Mouse (Mus musculus): Measurements from ENCODE around the gene Eaf1. TPM values are rescaled to one million over a fixed set of nuclear protein-coding genes. Genes with fewer than 3 reads are reported as not detected.
A peak's percentile ranks its signal among the peaks of the same experiment; 100 is the strongest.

The Eaf1 gene
- polyA plus RNA-seq, 1 experiment, result 26.5 TPM

- peak within 1 kb of the TSS; percentile 92 for H3K4me3 ChIP-seq (replicated peaks; ENCODE audit: insufficient read depth, low read depth, low read length)
- no peaks in the 10 kb centered on the region for H3K27me3 ChIP-seq (ENCODE audit: control insufficient read depth, insufficient read depth, low read length)
- DNase-seq, result peak; percentile 91
- H3K4me1 ChIP-seq (ENCODE audit: control insufficient read depth, insufficient read depth, low read length), result peaks cover 5% of the 10 kb centered on the region; the same call in 1 of the 2 replicates
- peak; percentile 70; the same call in 1 of the 2 replicates for TF ChIP-seq POLR2A (IDR thresholded peaks at IDR 0.05; ENCODE audit: borderline replicate concordance, insufficient read depth, low read length)
- TF ChIP-seq CTCF (IDR thresholded peaks at IDR 0.05; ENCODE audit: borderline replicate concordance, insufficient read depth, low read depth, low read length), result no peak
- WGBS, result under 1% methylated on average over 49 of the region's 49 CpGs
- peak within 1 kb of the TSS; percentile 45; the same call in 1 of the 2 replicates for H3K27ac ChIP-seq (ENCODE audit: insufficient read depth, low read length)
Observed at GRCm38 (mm10) chr14:31494975-31495455, 816 bp downstream of the Eaf1 start, which contains the start of gene Mettl6. Gene Mettl6 (minus strand): TSS chr14:31495040.

DNA sequence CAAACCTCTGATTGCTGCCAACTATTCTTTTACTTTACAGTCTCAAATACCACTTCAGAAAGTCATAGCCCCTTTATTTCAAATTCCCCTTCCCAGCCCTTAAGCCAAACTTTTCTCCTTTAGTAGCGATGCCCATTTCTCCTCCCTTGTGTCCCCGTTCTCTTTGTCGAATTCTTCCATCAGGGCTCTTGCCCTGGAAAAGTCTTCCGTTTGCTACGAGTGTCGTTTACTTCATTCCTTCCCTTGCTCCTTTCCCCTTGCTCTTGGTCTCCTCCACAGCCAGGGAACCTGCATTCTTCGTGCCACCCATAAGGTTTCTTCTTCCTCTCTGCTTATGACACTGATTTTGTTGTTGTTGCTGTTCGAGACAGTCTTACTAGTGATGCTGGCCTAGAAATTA, 1.3 kb downstream of the Eaf1 start:
- peak overlapping the region; percentile 92 for H3K4me3 ChIP-seq (replicated peaks; ENCODE audit: insufficient read depth, low read depth, low read length)
- WGBS, result 1% methylated on average over 8 of the region's 8 CpGs
- H3K27me3 ChIP-seq (ENCODE audit: control insufficient read depth, insufficient read depth, low read length), result no peaks in the 10 kb centered on the region
- TF ChIP-seq POLR2A (IDR thresholded peaks at IDR 0.05; ENCODE audit: borderline replicate concordance, insufficient read depth, low read length), result no peak
- TF ChIP-seq CTCF (IDR thresholded peaks at IDR 0.05; ENCODE audit: borderline replicate concordance, insufficient read depth, low read depth, low read length), result no peak
- DNase-seq, result no peak
- H3K4me1 ChIP-seq (ENCODE audit: control insufficient read depth, insufficient read depth, low read length), result peaks cover 5% of the 10 kb centered on the region; the same call in 1 of the 2 replicates
- H3K27ac ChIP-seq (ENCODE audit: insufficient read depth, low read length), result no peak overlapping the region

DNA sequence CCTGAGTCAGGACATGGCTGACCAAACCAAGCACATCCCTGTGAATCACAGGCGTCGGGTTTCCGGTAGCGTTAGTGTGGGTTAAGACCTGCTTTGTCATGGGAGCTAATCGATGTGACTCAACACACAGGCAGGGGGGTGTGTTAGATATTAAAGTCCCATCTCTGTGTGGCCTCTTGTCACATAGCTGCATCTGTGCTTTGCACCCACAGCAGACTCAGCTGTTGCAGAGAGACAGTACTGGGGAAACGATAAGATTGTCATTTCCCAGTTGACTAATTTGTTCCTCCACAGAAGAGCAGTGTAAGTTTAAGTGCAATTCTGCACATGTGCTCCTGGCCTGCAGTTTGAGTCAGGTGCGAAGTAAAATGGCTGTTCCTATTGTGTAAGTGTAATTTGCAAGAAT, 2.0 kb downstream of the Eaf1 start:
- H3K4me1 ChIP-seq (ENCODE audit: control insufficient read depth, insufficient read depth, low read length), result peaks cover 5% of the 10 kb centered on the region; the same call in 1 of the 2 replicates
- no peak for DNase-seq
- WGBS, result 29% methylated on average over 7 of the region's 7 CpGs
- no peak overlapping the region for H3K27ac ChIP-seq (ENCODE audit: insufficient read depth, low read length)
- no peak for TF ChIP-seq POLR2A (IDR thresholded peaks at IDR 0.05; ENCODE audit: borderline replicate concordance, insufficient read depth, low read length)
- TF ChIP-seq CTCF (IDR thresholded peaks at IDR 0.05; ENCODE audit: borderline replicate concordance, insufficient read depth, low read depth, low read length), result no peak
- H3K27me3 ChIP-seq (ENCODE audit: control insufficient read depth, insufficient read depth, low read length), result no peaks in the 10 kb centered on the region
- H3K4me3 ChIP-seq (replicated peaks; ENCODE audit: insufficient read depth, low read depth, low read length), result peak overlapping the region; percentile 42

DNA sequence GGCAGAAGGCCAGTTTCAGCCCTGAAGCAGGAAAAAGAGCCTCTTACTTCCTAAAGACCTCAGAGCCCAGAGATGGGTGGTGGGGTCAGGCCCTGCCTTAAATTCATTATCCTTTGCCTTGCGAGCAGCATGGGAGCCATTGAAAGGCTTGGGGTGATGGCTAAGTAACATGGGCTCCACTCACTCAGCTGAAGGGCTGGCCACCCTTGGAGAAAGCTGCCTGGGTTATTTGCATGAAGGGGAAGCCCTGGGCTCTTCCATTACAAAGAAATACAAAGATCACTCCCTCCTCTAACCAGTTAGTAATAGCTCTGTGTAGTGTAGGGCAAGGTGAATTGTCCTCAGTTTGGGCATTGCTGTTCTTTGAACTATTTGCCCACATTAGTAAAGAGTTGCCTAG, 5.3 kb downstream of the Eaf1 start:
- WGBS, result 79% methylated on average over 1 of the region's 1 CpGs
- no peak for TF ChIP-seq POLR2A (IDR thresholded peaks at IDR 0.05; ENCODE audit: borderline replicate concordance, insufficient read depth, low read length)
- TF ChIP-seq CTCF (IDR thresholded peaks at IDR 0.05; ENCODE audit: borderline replicate concordance, insufficient read depth, low read depth, low read length), result no peak
- no peak overlapping the region for H3K4me3 ChIP-seq (replicated peaks; ENCODE audit: insufficient read depth, low read depth, low read length)
- no peak for DNase-seq
- no peak overlapping the region for H3K27ac ChIP-seq (ENCODE audit: insufficient read depth, low read length)
- no peaks in the 10 kb centered on the region for H3K27me3 ChIP-seq (ENCODE audit: control insufficient read depth, insufficient read depth, low read length)
- peaks cover 5% of the 10 kb centered on the region; the same call in 1 of the 2 replicates for H3K4me1 ChIP-seq (ENCODE audit: control insufficient read depth, insufficient read depth, low read length)

DNA sequence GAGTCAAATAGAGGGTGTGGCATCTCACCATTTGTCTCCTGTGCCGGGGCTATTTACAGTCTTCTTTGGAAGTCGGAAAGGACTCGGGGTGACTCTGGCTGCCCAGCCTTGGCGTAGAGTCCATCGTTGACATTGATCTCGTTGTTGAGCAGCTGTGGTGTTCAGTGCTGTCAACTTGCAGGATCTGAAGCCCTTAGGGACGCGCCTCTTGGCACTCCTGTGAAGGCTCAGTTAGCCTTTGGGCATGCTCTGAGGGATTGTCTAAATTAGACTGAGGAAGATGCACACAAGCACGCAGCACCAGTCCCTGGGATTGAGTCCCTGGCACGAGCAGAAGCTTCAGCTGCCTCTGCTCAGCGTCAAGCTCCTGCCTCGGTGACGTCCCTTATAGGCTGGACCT, 9.2 kb downstream of the Eaf1 start:
- peaks cover 10% of the 10 kb centered on the region for H3K4me1 ChIP-seq (ENCODE audit: control insufficient read depth, insufficient read depth, low read length)
- H3K27me3 ChIP-seq (ENCODE audit: control insufficient read depth, insufficient read depth, low read length), result no peaks in the 10 kb centered on the region
- H3K4me3 ChIP-seq (replicated peaks; ENCODE audit: insufficient read depth, low read depth, low read length), result no peak overlapping the region
- TF ChIP-seq CTCF (IDR thresholded peaks at IDR 0.05; ENCODE audit: borderline replicate concordance, insufficient read depth, low read depth, low read length), result no peak
- no peak for TF ChIP-seq POLR2A (IDR thresholded peaks at IDR 0.05; ENCODE audit: borderline replicate concordance, insufficient read depth, low read length)
- 66% methylated on average over 13 of the region's 13 CpGs for WGBS
- no peak for DNase-seq
- H3K27ac ChIP-seq (ENCODE audit: insufficient read depth, low read length), result no peak overlapping the region

DNA sequence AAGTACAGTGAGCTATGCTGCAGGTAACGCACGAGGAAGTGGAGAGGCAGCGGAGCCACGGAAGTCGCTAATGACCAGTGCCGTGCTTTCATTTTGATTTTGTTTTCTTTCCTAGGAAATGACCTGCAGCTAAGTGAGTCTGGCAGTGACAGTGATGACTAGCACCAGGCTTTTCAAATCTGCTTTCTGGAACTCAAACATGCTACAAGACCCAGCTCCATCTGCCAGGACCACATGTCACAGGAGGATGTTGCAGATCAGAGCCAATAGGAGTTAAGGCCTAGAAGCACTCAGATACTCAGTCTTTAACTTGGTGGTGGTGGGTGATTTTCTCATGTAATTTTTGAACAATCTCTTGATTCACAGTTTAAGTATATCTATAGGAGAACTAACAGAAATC, 12.3 kb downstream of the Eaf1 start:
- peak; percentile 61 to 87 for DNase-seq
- WGBS, result 19% methylated on average over 6 of the region's 6 CpGs

GRCm38 (mm10) chr14:31509911-31510310, 15.7 kb downstream of the Eaf1 start:
- no peak overlapping the region; the same call in 1 of the 2 replicates for H3K27ac ChIP-seq (ENCODE audit: insufficient read depth, low read length)
- H3K4me1 ChIP-seq (ENCODE audit: control insufficient read depth, insufficient read depth, low read length), result peaks cover 19% of the 10 kb centered on the region
- no peaks in the 10 kb centered on the region for H3K27me3 ChIP-seq (ENCODE audit: control insufficient read depth, insufficient read depth, low read length)
- H3K4me3 ChIP-seq (replicated peaks; ENCODE audit: insufficient read depth, low read depth, low read length), result no peak overlapping the region
- WGBS, result 99% methylated on average over 2 of the region's 2 CpGs
- TF ChIP-seq POLR2A (IDR thresholded peaks at IDR 0.05; ENCODE audit: borderline replicate concordance, insufficient read depth, low read length) (no peak), CTCF (IDR thresholded peaks at IDR 0.05; ENCODE audit: borderline replicate concordance, insufficient read depth, low read depth, low read length) (no peak)
- DNase-seq, result peak in 1 of 2 experiments; percentile 56

More for the DNA sequence above, 12.3 kb downstream of the Eaf1 start:
- Histone ChIP-seq H3K27me3 (ENCODE audit: control insufficient read depth, insufficient read depth, low read length) (no peaks in the 10 kb centered on the region), H3K27ac (ENCODE audit: insufficient read depth, low read length) (peak overlapping the region; percentile 52; the same call in 1 of the 2 replicates), H3K4me1 (ENCODE audit: control insufficient read depth, insufficient read depth, low read length) (peaks cover 19% of the 10 kb centered on the region), H3K4me3 (replicated peaks; ENCODE audit: insufficient read depth, low read depth, low read length) (no peak overlapping the region)
- no peak for TF ChIP-seq CTCF (IDR thresholded peaks at IDR 0.05; ENCODE audit: borderline replicate concordance, insufficient read depth, low read depth, low read length)
- TF ChIP-seq POLR2A (IDR thresholded peaks at IDR 0.05; ENCODE audit: borderline replicate concordance, insufficient read depth, low read length), result no peak

DNA sequence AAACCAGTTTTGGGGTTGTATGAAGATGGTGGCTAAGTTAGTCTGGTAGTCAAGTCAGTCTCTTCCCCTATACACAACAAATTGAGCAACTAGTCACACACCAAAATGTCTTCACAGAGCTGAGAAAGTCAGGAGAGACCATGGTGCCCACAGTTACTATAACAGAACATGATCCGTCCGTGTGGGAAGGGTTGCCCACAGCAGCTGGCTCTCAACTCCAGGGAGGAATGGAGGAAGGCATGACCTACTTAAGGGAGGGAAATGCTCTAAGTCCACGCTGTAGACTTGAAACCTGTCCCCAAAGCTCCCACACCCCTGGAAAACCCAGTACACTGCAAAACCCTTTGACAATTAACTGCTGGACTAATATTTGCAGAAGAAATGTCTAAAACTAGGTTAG, 16.1 kb downstream of the Eaf1 start:
- Histone ChIP-seq H3K4me3 (replicated peaks; ENCODE audit: insufficient read depth, low read depth, low read length) (no peak overlapping the region), H3K27ac (ENCODE audit: insufficient read depth, low read length) (no peak overlapping the region), H3K27me3 (ENCODE audit: control insufficient read depth, insufficient read depth, low read length) (no peaks in the 10 kb centered on the region), H3K4me1 (ENCODE audit: control insufficient read depth, insufficient read depth, low read length) (peaks cover 19% of the 10 kb centered on the region)
- no peak for TF ChIP-seq POLR2A (IDR thresholded peaks at IDR 0.05; ENCODE audit: borderline replicate concordance, insufficient read depth, low read length)
- no peak for TF ChIP-seq CTCF (IDR thresholded peaks at IDR 0.05; ENCODE audit: borderline replicate concordance, insufficient read depth, low read depth, low read length)
- WGBS, result 41% methylated on average over 3 of the region's 3 CpGs
- DNase-seq, result no peak

Measured in cerebellum, adult 2 months (tissue).